Mouse (Mus musculus) intestine, postnatal 0 days (tissue): ENCODE results near the gene Serpinc1. TPM values are rescaled to one million over a fixed set of nuclear protein-coding genes. Genes with fewer than 3 reads are reported as not detected.

Source experiments
- ATAC-seq: fragments of 200-750 bp; cut with Nextera tagmentation; 2 replicates; pipeline ENCODE4 v1.8.0; 2017; ENCODE audit warnings: mild to moderate bottlenecking, moderate TSS enrichment, moderate library complexity
- H3K27ac ChIP-seq: fragments of 300-500 bp; sonication (generic); 2 replicates; pipeline ENCODE4 v1.5.1; 2014; ENCODE audit warnings: mild to moderate bottlenecking, low read depth, low read length, moderate library complexity
- H3K27me3 ChIP-seq: fragments of 300-500 bp; sonication (generic); replicated peaks from 2 replicates; pipeline ENCODE4 v1.6.1; 2014; ENCODE audit warnings: low read length, mixed read lengths; ENCODE audit not compliant: control insufficient read depth, insufficient read depth
- H3K36me3 ChIP-seq: fragments of 300-500 bp; sonication (generic); 2 replicates; pipeline ENCODE4 v1.6.1; 2014; ENCODE audit warnings: mild to moderate bottlenecking, moderate library complexity; ENCODE audit not compliant: control insufficient read depth, insufficient read depth
- H3K4me1 ChIP-seq: fragments of 300-500 bp; sonication (generic); replicated peaks from 2 replicates; pipeline ENCODE4 v1.6.1; 2014; ENCODE audit warnings: antibody characterized with exemption, low read length, mixed read lengths; ENCODE audit not compliant: control insufficient read depth, insufficient read depth
- H3K4me2 ChIP-seq: fragments of 300-500 bp; sonication (generic); replicated peaks from 2 replicates; pipeline ENCODE4 v1.6.1; 2014; ENCODE audit warnings: low read depth, mild to moderate bottlenecking, moderate library complexity
- H3K4me3 ChIP-seq: fragments of 300-500 bp; sonication (generic); 2 replicates; pipeline ENCODE4 v1.5.1; 2014; ENCODE audit warnings: low read depth, low read length
- H3K9ac ChIP-seq: fragments of 300-500 bp; sonication (generic); 2 replicates; pipeline ENCODE4 v1.6.1; 2014; ENCODE audit warnings: mild to moderate bottlenecking, low read depth, low read length
- H3K9me3 ChIP-seq: fragments of 300-500 bp; sonication (generic); 2 replicates; pipeline ENCODE4 v1.6.1; 2016; ENCODE audit warnings: mixed run types; ENCODE audit not compliant: control insufficient read depth
- CTCF ChIP-seq: sonication (generic); IDR thresholded peaks from 2 replicates; pipeline ENCODE4 v1.5.1; 2016; ENCODE audit warnings: low read depth, mild to moderate bottlenecking, control low read depth, antibody characterized with exemption, moderate library complexity
- WGBS: fragments of 180-500 bp; shearing (Covaris S2); extraction: QIAGEN DNeasy Blood & Tissue Kit; methylation state at CpG from one replicate; pipeline ENCODE4 v1.1.7; 2014; 5-methylcytosine and 5-hydroxymethylcytosine counted together
- polyA plus RNA-seq: library from polyadenylated mRNA; unstranded; fragments of >200 nt; fragmentation: Nextera tagmentation; extraction: Ambion mirVana; gene quantifications from 2 replicates; pipeline ENCODE4 v1.2.1, GENCODE M21; 2015

The Serpinc1 gene
- polyA plus RNA-seq, 1 experiment from 2014 or later = 1.1 TPM

DNA sequence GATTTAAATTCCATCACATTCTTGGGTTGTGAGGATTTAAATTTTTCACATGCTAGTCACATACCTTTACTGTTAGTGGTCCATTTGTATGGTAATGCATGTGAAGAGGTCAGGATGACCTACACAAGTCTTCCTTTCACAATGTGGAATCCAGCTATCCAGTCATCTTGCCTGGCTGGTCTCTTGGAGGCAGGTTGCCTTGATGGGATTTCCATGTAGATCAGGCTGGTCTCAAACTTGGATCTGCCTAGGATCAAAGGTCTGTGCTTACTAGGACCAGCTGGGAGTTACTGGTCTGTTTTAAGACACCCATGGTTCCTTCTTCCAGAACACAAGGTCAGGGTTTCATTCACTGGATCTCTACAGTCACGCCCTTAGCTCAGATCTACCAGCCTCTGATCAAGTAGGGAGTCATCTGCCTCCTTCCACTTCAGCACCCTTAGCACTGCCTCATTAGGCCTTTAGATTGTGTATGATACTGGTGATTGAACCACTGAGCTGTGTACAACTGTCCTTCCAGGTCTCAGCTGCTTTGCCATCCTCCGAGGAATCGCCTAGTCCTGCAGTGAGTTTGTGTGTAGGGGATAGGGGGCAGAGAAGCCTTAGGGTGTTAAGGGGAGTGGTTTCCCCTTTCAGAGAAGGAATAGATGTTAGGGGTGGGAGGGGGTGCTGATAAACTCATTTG, 61.5 kb downstream of the Serpinc1 start:
- no peak for TF ChIP-seq CTCF
- H3K9ac ChIP-seq = no peak overlapping the region
- 24% methylated on average over 3 of the region's 3 CpGs for WGBS

DNA sequence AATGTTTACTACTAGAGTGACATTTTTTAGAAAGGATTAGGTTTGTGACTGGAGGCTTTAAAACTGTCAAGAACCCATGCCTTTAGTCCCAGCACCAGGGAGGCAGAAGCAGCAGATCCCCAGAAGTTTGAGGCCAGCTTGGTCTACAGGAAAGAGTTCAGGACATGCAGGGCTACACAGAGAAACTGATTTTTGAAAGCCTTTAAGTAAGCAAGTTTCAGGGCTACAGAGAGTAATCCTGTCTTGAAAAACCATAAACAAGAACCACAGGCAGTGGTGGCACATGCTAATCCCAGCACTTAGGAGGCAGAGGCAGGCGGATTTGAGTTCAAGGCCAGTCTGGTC, 62.0 kb downstream of the Serpinc1 start:
- ATAC-seq = no peak
- Histone ChIP-seq H3K4me3 (no peak overlapping the region), H3K9me3 (no peaks in the 10 kb centered on the region), H3K36me3 (peaks cover 25% of the 10 kb centered on the region), H3K27ac (no peak overlapping the region), H3K4me2 (no peak overlapping the region), H3K9ac (no peak overlapping the region), H3K27me3 (no peaks in the 10 kb centered on the region), H3K4me1 (no peaks in the 10 kb centered on the region)
- no peak for TF ChIP-seq CTCF
- WGBS = 45% methylated on average over 1 of the region's 1 CpGs

More for the DNA sequence above, 61.5 kb downstream of the Serpinc1 start:
- H3K36me3 ChIP-seq = peaks cover 25% of the 10 kb centered on the region
- no peak for ATAC-seq
- H3K27me3 ChIP-seq = no peaks in the 10 kb centered on the region
- H3K4me3 ChIP-seq = no peak overlapping the region
- H3K4me2 ChIP-seq = no peak overlapping the region
- H3K9me3 ChIP-seq = no peaks in the 10 kb centered on the region
- H3K27ac ChIP-seq = no peak overlapping the region
- H3K4me1 ChIP-seq = no peaks in the 10 kb centered on the region

DNA sequence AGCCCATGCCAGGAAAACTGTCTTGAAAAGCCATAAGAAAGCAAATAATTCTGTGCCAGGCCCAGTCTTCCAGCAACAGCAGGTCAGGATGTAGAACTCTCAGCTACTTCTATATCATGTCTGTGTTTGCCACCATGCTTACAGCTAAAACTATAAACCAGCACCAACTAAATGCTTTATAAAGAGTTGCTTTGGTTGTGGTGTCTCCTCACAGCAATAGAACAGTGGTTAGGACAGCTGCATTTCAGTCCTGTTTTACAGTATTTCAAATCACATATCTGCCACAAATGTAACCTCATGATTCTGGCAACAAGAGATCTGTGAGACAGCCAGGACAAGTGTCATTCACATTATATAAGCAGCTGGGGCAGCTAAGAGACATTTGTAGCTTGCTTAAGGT, 62.5 kb downstream of the Serpinc1 start:
- TF ChIP-seq CTCF = no peak
- no peak overlapping the region for H3K4me3 ChIP-seq
- no peak overlapping the region for H3K4me2 ChIP-seq
- H3K4me1 ChIP-seq = no peaks in the 10 kb centered on the region
- ATAC-seq = no peak
- no peaks in the 10 kb centered on the region for H3K9me3 ChIP-seq
- H3K36me3 ChIP-seq = peaks cover 25% of the 10 kb centered on the region
- no peaks in the 10 kb centered on the region for H3K27me3 ChIP-seq
- no peak overlapping the region for H3K27ac ChIP-seq
- no peak overlapping the region for H3K9ac ChIP-seq

DNA sequence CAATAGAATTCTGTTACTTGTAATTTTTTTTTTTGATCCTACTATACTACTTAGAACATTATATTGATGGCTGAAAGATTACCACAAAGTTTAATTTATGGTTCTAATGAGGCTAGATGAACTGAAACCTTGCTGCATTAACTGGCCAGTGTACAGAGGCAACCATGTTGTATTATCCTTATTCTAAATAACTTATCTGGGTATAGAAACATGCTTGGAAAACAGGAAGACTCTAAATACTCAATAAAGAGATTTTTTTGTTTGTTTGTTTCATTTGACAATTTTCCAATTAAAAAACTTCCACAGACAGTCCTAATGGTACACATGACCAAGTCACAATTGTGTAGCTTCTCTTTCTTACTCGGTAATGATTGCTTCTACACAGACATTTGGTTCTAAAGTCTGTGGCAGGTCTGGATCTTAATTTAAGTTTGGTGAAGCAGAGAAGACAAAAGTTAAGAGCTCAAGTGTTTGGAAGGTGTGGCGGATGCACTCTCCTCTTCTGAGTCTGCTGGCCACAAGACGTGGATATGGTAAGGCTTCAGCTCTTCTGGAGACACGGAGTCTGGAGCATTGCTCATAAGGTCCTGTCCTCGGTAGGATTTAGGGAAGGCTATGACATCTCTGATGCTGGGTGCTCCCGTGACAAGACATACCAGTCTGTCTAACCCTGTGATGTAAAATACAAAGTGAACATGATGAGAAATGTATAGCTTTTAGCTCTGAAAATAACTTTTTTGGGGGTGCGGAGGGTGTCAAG, 63.1 kb downstream of the Serpinc1 start:
- no peak overlapping the region for H3K4me3 ChIP-seq
- WGBS = 89% methylated on average over 7 of the region's 7 CpGs
- no peak overlapping the region for H3K4me2 ChIP-seq
- no peak for ATAC-seq
- TF ChIP-seq CTCF = no peak
- no peak overlapping the region for H3K27ac ChIP-seq
- H3K4me1 ChIP-seq = no peaks in the 10 kb centered on the region
- H3K36me3 ChIP-seq = peaks cover 25% of the 10 kb centered on the region
- no peak overlapping the region for H3K9ac ChIP-seq
- no peaks in the 10 kb centered on the region for H3K9me3 ChIP-seq
- no peaks in the 10 kb centered on the region for H3K27me3 ChIP-seq

DNA sequence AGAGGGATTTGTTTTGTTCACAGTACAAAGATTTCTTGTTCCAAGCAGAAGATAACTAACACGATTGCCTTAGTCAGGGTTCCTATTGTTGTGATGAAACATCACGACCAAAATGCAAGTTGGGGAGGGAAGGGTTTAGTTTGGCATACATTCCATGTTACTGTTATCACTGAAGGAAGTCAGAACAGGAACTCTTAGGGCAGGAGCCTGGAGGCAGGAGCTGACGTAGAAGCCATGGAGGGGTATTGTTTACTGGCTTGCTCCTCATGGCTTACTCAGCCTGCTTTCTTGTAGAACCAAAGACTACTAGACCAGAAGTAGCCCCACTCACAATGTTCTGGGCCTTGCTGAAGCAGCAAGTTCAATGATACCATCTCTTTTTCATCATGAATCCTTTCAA, 68.6 kb downstream of the Serpinc1 start:
- WGBS = 79% methylated on average over 3 of the region's 3 CpGs

More for the DNA sequence above, 68.6 kb downstream of the Serpinc1 start:
- no peak overlapping the region for H3K27ac ChIP-seq
- no peak overlapping the region for H3K4me3 ChIP-seq
- TF ChIP-seq CTCF = no peak
- H3K9me3 ChIP-seq = no peaks in the 10 kb centered on the region
- no peak overlapping the region for H3K9ac ChIP-seq
- ATAC-seq = no peak
- no peaks in the 10 kb centered on the region for H3K27me3 ChIP-seq
- peaks cover 21% of the 10 kb centered on the region for H3K36me3 ChIP-seq
- no peaks in the 10 kb centered on the region for H3K4me1 ChIP-seq
- H3K4me2 ChIP-seq = no peak overlapping the region

Other genes with a start within 250 kb of the Serpinc1 start
- 23.2 and 25.6 TPM in 2 replicates for gene Rabgap1l, start 185.4 kb upstream of the Serpinc1 start, polyA plus RNA-seq
- 3.8 and 4.0 TPM in 2 replicates for gene Rc3h1, start 72.2 kb upstream of the Serpinc1 start, polyA plus RNA-seq
- 2.0 and 4.0 TPM in 2 replicates for gene Zbtb37, start 56.3 kb downstream of the Serpinc1 start, polyA plus RNA-seq
- 14.7 and 15.3 TPM in 2 replicates for gene Dars2, start 92.1 kb downstream of the Serpinc1 start, polyA plus RNA-seq
- 10.0 and 11.0 TPM in 2 replicates for gene Cenpl, start 92.1 kb downstream of the Serpinc1 start, polyA plus RNA-seq
- 5.2 and 5.6 TPM in 2 replicates for gene Klhl20, start 152.9 kb downstream of the Serpinc1 start, polyA plus RNA-seq
- 0.17 and 0.25 TPM in 2 replicates for gene Ankrd45, start 164.1 kb downstream of the Serpinc1 start, polyA plus RNA-seq
- gene Tex50, start 180.7 kb downstream of the Serpinc1 start, polyA plus RNA-seq = not detected in 2 replicates